Mouse (Mus musculus): ENCODE measurements around the gene Ripply2. TPM values are rescaled to one million over a fixed set of nuclear protein-coding genes. Genes with fewer than 3 reads are reported as not detected.

Gene Ripply2
- total RNA-seq, 1 experiment = not detected

DNA sequence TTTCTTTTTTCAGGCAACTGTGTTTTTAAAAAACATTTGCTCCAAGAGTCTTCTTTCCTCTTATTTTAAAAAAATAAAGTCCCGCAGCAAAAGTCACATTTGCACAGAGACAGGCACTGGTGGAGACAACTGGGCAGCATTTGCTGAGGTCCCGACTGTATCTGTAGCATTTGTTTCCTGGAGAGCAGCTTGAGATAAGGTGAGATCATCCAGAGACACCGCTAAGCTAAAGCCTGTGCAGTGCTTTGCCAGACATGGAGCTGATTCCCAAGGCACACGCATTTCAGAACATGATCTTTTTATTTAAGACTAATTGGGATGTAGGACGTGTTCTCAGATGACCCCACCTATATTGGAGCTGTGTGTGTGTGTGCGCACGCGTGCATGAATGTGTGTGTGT lies 23.6 kb upstream of the Ripply2 start:
- in situ Hi-C loops (cut with MboI; ENCODE audit: low sequenced_read_pairs in 2 of 2, unreplicated experiment in 2 of 2) = no loop called here
- Histone ChIP-seq H3K36me3 (ENCODE audit: control insufficient read depth, insufficient read depth, low read length, poor library complexity, severe bottlenecking) (no peaks in the 10 kb centered on the region), H3K9me3 (ENCODE audit: control insufficient read depth, insufficient read depth, low read depth, low read length) (no peaks in the 10 kb centered on the region), H3K27ac (ENCODE audit: insufficient read depth, low read depth, low read length, poor library complexity, severe bottlenecking) (no peak overlapping the region), H3K9ac (ENCODE audit: insufficient read depth, low read depth, low read length, poor library complexity, severe bottlenecking) (no peak overlapping the region), H3K4me3 (ENCODE audit: insufficient read depth in 1 of 2, low read depth in 1 of 2, low read length in 2 of 2, poor library complexity in 1 of 2, severe bottlenecking in 1 of 2) (no peak overlapping the region), H3K4me1 (ENCODE audit: control insufficient read depth in 2 of 2, insufficient read depth in 2 of 2, low read length in 2 of 2, poor library complexity in 1 of 2) (no peaks in the 10 kb centered on the region)
- no peak for TF ChIP-seq CHD2 (IDR thresholded peaks at IDR 0.05; ENCODE audit: low read depth, low read length)
- no peak for TF ChIP-seq MAFK (IDR thresholded peaks at IDR 0.05; ENCODE audit: insufficient read depth, low read depth, low read length)
- TF ChIP-seq ZC3H11A (IDR thresholded peaks at IDR 0.05; ENCODE audit: borderline replicate concordance, low read depth, low read length) = no peak
- TF ChIP-seq HCFC1 (IDR thresholded peaks at IDR 0.05; ENCODE audit: borderline replicate concordance, insufficient read depth, low read length) = no peak
- no peak for TF ChIP-seq ZNF384 (IDR thresholded peaks at IDR 0.05; ENCODE audit: low read depth, low read length)
- no peak for DNase-seq (ENCODE audit: low read depth, low spot score)

DNA sequence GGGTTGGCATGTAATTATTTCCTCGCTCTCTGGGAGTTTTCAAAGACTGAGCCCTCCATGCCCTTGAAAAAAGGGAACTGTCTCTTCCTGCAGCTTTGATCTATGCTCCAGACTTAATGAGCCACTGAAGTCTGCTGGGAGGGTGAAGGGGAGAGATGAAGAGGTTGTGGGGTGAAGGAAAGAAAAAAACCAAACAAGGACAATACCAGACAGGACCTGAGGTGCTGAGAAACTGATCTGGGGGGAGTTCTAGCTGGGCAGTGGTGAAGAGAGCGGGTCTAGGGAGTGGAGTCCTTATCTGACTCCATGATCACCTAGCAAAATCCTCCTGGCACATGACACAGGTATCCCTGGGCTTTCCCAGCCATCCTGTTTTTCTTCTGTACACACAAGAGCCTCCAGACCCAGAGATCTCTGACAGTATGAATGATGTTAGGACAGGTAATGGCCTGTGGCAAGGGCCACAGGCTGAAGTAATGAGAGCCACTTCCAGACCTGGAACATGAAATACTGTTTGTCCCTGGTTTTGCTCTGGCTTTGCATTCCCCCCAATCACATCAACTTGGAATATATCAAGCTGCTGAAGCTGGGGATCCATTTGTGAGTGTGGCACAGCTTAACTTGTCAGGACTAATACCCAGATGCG lies 18.2 kb upstream of the Ripply2 start:
- Histone ChIP-seq H3K36me3 (ENCODE audit: control insufficient read depth, insufficient read depth, low read length, poor library complexity, severe bottlenecking) (no peaks in the 10 kb centered on the region), H3K9me3 (ENCODE audit: control insufficient read depth, insufficient read depth, low read depth, low read length) (no peaks in the 10 kb centered on the region), H3K9ac (ENCODE audit: insufficient read depth, low read depth, low read length, poor library complexity, severe bottlenecking) (no peak overlapping the region), H3K4me3 (ENCODE audit: insufficient read depth in 1 of 2, low read depth in 1 of 2, low read length in 2 of 2, poor library complexity in 1 of 2, severe bottlenecking in 1 of 2) (no peak overlapping the region), H3K27ac (ENCODE audit: insufficient read depth, low read depth, low read length, poor library complexity, severe bottlenecking) (no peak overlapping the region), H3K4me1 (ENCODE audit: control insufficient read depth in 2 of 2, insufficient read depth in 2 of 2, low read length in 2 of 2, poor library complexity in 1 of 2) (no peaks in the 10 kb centered on the region)
- in situ Hi-C loops (cut with MboI; ENCODE audit: low sequenced_read_pairs in 2 of 2, unreplicated experiment in 2 of 2) = no loop called here
- TF ChIP-seq MAFK (IDR thresholded peaks at IDR 0.05; ENCODE audit: insufficient read depth, low read depth, low read length) (no peak), CHD2 (IDR thresholded peaks at IDR 0.05; ENCODE audit: low read depth, low read length) (no peak), ZNF384 (IDR thresholded peaks at IDR 0.05; ENCODE audit: low read depth, low read length) (no peak), HCFC1 (IDR thresholded peaks at IDR 0.05; ENCODE audit: borderline replicate concordance, insufficient read depth, low read length) (no peak), ZC3H11A (IDR thresholded peaks at IDR 0.05; ENCODE audit: borderline replicate concordance, low read depth, low read length) (no peak)
- DNase-seq (ENCODE audit: low read depth, low spot score) = no peak

DNA sequence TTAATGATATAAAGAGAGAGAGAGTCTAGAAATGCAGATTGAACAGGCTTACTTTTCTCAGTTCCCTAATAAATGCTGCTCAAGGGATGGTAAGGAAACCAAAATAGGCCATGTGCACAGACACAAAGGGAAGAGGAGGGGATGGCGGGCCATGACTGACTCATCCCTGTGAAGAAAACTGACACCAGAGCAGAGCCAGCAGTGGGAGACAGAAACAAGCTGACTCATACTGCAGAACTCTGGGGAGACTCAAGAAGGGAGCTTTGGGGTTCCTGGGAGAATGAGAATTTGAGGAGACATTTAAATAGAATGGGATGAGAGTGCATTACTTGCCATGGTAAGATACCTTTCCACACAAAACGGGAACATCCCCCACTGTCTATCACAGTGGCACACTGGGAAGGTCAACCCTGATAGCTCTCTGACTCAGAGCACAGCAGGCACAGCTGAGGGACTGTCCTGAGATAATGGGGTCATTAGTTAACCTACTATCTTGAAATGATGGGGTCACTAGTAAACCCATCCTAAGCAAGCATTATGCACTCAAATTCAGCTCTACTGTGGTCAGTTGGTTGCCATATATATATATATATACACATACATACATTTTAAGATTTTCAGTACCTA lies 15.3 kb upstream of the Ripply2 start:
- TF ChIP-seq HCFC1 (IDR thresholded peaks at IDR 0.05; ENCODE audit: borderline replicate concordance, insufficient read depth, low read length) (no peak), ZC3H11A (IDR thresholded peaks at IDR 0.05; ENCODE audit: borderline replicate concordance, low read depth, low read length) (no peak)
- Histone ChIP-seq H3K4me1 (ENCODE audit: control insufficient read depth in 2 of 2, insufficient read depth in 2 of 2, low read length in 2 of 2, poor library complexity in 1 of 2) (no peaks in the 10 kb centered on the region), H3K9me3 (ENCODE audit: control insufficient read depth, insufficient read depth, low read depth, low read length) (no peaks in the 10 kb centered on the region), H3K9ac (ENCODE audit: insufficient read depth, low read depth, low read length, poor library complexity, severe bottlenecking) (no peak overlapping the region), H3K4me3 (ENCODE audit: insufficient read depth in 1 of 2, low read depth in 1 of 2, low read length in 2 of 2, poor library complexity in 1 of 2, severe bottlenecking in 1 of 2) (no peak overlapping the region), H3K36me3 (ENCODE audit: control insufficient read depth, insufficient read depth, low read length, poor library complexity, severe bottlenecking) (no peaks in the 10 kb centered on the region), H3K27ac (ENCODE audit: insufficient read depth, low read depth, low read length, poor library complexity, severe bottlenecking) (no peak overlapping the region)
- in situ Hi-C loops (cut with MboI; ENCODE audit: low sequenced_read_pairs in 2 of 2, unreplicated experiment in 2 of 2) = no loop called here
- no peak for DNase-seq (ENCODE audit: low read depth, low spot score)

DNA sequence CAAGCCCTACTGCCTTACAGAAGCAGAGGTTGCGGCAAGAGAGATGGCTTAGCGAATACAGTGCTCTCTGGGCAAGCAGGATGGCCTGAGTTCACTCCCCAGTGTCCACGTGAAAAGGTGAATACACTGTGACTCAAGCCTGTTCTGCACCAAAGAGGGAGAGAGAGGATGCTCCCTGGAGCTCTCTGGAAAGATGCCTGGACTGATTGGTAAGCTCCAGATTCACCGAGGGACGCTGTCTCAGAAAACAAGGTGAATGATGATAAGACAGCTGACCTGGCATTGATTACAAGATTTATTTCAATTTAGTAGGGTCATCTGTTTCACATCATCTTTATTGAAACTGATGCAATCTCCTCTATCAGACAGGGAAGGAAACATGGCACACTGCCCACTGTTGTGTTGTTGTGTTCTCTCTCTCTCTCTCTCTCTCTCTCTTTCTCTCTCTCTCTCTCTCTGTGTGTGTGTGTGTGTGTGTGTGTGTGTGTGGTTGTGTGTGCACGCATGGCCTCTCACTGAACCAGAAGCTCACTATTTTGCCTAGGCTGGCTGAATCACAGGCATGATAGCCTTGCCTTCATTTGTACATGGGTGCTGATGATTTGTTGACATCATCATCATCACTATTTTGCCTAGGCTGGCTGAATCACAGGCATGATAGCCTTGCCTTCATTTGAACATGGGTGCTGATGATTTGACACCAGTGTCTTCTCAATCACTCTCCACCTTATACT lies 10.5 kb upstream of the Ripply2 start:
- no peaks in the 10 kb centered on the region for H3K9me3 ChIP-seq (ENCODE audit: control insufficient read depth, insufficient read depth, low read depth, low read length)
- no peak for DNase-seq (ENCODE audit: low read depth, low spot score)
- H3K27ac ChIP-seq (ENCODE audit: insufficient read depth, low read depth, low read length, poor library complexity, severe bottlenecking) = no peak overlapping the region
- no peak overlapping the region for H3K9ac ChIP-seq (ENCODE audit: insufficient read depth, low read depth, low read length, poor library complexity, severe bottlenecking)
- H3K4me1 ChIP-seq (ENCODE audit: control insufficient read depth in 2 of 2, insufficient read depth in 2 of 2, low read length in 2 of 2, poor library complexity in 1 of 2) = no peaks in the 10 kb centered on the region
- H3K36me3 ChIP-seq (ENCODE audit: control insufficient read depth, insufficient read depth, low read length, poor library complexity, severe bottlenecking) = no peaks in the 10 kb centered on the region
- TF ChIP-seq ZNF384 (IDR thresholded peaks at IDR 0.05; ENCODE audit: low read depth, low read length) (no peak), CHD2 (IDR thresholded peaks at IDR 0.05; ENCODE audit: low read depth, low read length) (no peak), ZC3H11A (IDR thresholded peaks at IDR 0.05; ENCODE audit: borderline replicate concordance, low read depth, low read length) (no peak), HCFC1 (IDR thresholded peaks at IDR 0.05; ENCODE audit: borderline replicate concordance, insufficient read depth, low read length) (no peak), MAFK (IDR thresholded peaks at IDR 0.05; ENCODE audit: insufficient read depth, low read depth, low read length) (no peak)
- in situ Hi-C loops (cut with MboI; ENCODE audit: low sequenced_read_pairs in 2 of 2, unreplicated experiment in 2 of 2) = no loop called here
- H3K4me3 ChIP-seq (ENCODE audit: insufficient read depth in 1 of 2, low read depth in 1 of 2, low read length in 2 of 2, poor library complexity in 1 of 2, severe bottlenecking in 1 of 2) = no peak overlapping the region
